Mouse (Mus musculus) adrenal gland (tissue): ENCODE measurements around the gene Nol12.

Experiments
- intact Hi-C: fragments of 180-260 bp; cut with DNase I; formaldehyde crosslinking; loops from one replicate; pipeline ENCODE4 v1.15.1; 2025
- microRNA-seq, 2 experiments: library from miRNA; unstranded; fragments of <30 nt; microRNA quantifications; one replicate each; pipeline ENCODE4; 2019

The Nol12 gene

GRCm38 (mm10) chr15:78990093-78990463 is 55.3 kb downstream of the Nol12 start:
- intact Hi-C loops, result loop anchor here (5.0 kb wide), 1 partner anchor 37 kb away; the partner anchor contains the start of gene H1f0

GRCm38 (mm10) chr15:78990970-78991525 is 56.3 kb downstream of the Nol12 start:
- intact Hi-C loops, result loop anchor here (5.0 kb wide), 1 partner anchor 36 kb away; the partner anchor contains the start of gene H1f0

- intact Hi-C loops, result loop anchor here (5.0 kb wide), 1 partner anchor 35 kb away; the partner anchor contains the start of gene H1f0
Observed at GRCm38 (mm10) chr15:78992235-78992634, 57.5 kb downstream of the Nol12 start.

- intact Hi-C loops, result loop anchor here (5.0 kb wide), 1 partner anchor 34 kb away; the partner anchor contains the start of gene H1f0
Observed at GRCm38 (mm10) chr15:78992925-78993324, 58.2 kb downstream of the Nol12 start.

Small RNA genes lying within 50 kb of the gene (microRNA-seq; reads per million reads assigned to microRNA genes)
- 0.23 to 2.0 reads per million in 2 experiments for gene Mir6955
